Comparison of ENCODE assay signal across 28 mouse cellular contexts in genomic region chr10:53512491-53512890, GRCm38 (mm10).
DNase-seq lines count a peak whose midpoint lies in the region; ATAC-seq and TF ChIP-seq lines count a peak whose summit lies in the region.
"Had no signal": no experiment of that assay in that cellular context is flagged by ENCODE, and none has a peak within 500 bp of the region (broad histone marks: within the 10 kb centered on the region; RNA-seq: fewer than 3 reads in every experiment).

No protein-coding gene starts in this region.

- no peaks in the 10 kb centered on the region; the same call in 1 of the 2 replicates for H3K4me1 ChIP-seq in heart, postnatal 0 days (ENCODE audit: control insufficient read depth, insufficient read depth)
- H3K4me1 ChIP-seq in liver, postnatal 0 days (ENCODE audit: insufficient read depth) = no peaks in the 10 kb centered on the region
- H3K4me1 ChIP-seq in liver, embryonic 12.5 days = no peaks in the 10 kb centered on the region
- H3K4me1 ChIP-seq in stomach, postnatal 0 days (replicated peaks; ENCODE audit: control insufficient read depth, insufficient read depth) = no peaks in the 10 kb centered on the region
- H3K4me1 ChIP-seq: embryonic facial prominence, embryonic 10.5 days; hindbrain, embryonic 12.5 days; liver, embryonic 15.5 days; neural tube, embryonic 12.5 days had no signal

- H3K36me3 ChIP-seq in heart, postnatal 0 days (replicated peaks; ENCODE audit: control insufficient read depth, insufficient read depth, low read length) = no peaks in the 10 kb centered on the region
- no peaks in the 10 kb centered on the region for H3K36me3 ChIP-seq in liver, postnatal 0 days (replicated peaks; ENCODE audit: insufficient read depth, low read length)
- no peaks in the 10 kb centered on the region for H3K36me3 ChIP-seq in liver, embryonic 12.5 days
- no peaks in the 10 kb centered on the region for H3K36me3 ChIP-seq in stomach, postnatal 0 days (ENCODE audit: control insufficient read depth, insufficient read depth, low read length)
- H3K36me3 ChIP-seq: embryonic facial prominence, embryonic 10.5 days; heart, embryonic 12.5 days; hindbrain, embryonic 12.5 days; limb, embryonic 15.5 days; liver, embryonic 15.5 days; neural tube, embryonic 12.5 days had no signal

- CTCF ChIA-PET in Patski (lab: Charles Lee) = interaction anchor here (1.0 to 2.0 kb wide), 2 partner anchors 162 to 164 kb away, joined by 3 to 10 read pairs; no protein-coding TSS in a partner anchor

- 100% methylated on average over 1 of the region's 1 CpGs for WGBS in heart, postnatal 0 days
- 100% methylated on average over 1 of the region's 1 CpGs for whole genome bisulfite sequencing in liver, postnatal 0 days (ENCODE audit: insufficient replicate concordance)
- 50% methylated on average over 1 of the region's 1 CpGs for WGBS in liver, embryonic 12.5 days (ENCODE audit: insufficient replicate concordance)
- no CpG with 5 or more reads among the region's 1 CpGs for WGBS in stomach, postnatal 0 days

- H3K9ac ChIP-seq in heart, postnatal 0 days (replicated peaks; ENCODE audit: low read depth, low read length) = no peak overlapping the region
- H3K9ac ChIP-seq in liver, postnatal 0 days (replicated peaks) = no peak overlapping the region
- no peak overlapping the region for H3K9ac ChIP-seq in liver, embryonic 12.5 days
- H3K9ac ChIP-seq in stomach, postnatal 0 days (ENCODE audit: low read length) = no peak overlapping the region
- H3K9ac ChIP-seq: heart, embryonic 12.5 days; hindbrain, embryonic 12.5 days; limb, embryonic 15.5 days; liver, embryonic 15.5 days; neural tube, embryonic 12.5 days had no signal

- POLR2A ChIA-PET in Patski (lab: Charles Lee) = no interaction called here

- TF ChIP-seq EP300 in heart, postnatal 0 days (IDR thresholded peaks at IDR 0.05; ENCODE audit: low read depth) = no peak
- TF ChIP-seq EP300 in liver, postnatal 0 days (IDR thresholded peaks at IDR 0.05; ENCODE audit: low read depth) = no peak
- TF ChIP-seq EP300 in stomach, postnatal 0 days (optimal IDR thresholded peaks at IDR 0.05) = no peak

- in situ Hi-C loops in Patski (cut with MboI; ENCODE audit: low pct_unique_long_range_greater_than_20kb) = loop anchor here (25.0 kb wide), 1 partner anchor 975 kb away; no protein-coding TSS in a partner anchor

- no peak overlapping the region for H3K4me2 ChIP-seq in heart, postnatal 0 days (ENCODE audit: low read depth, low read length)
- no peak overlapping the region for H3K4me2 ChIP-seq in liver, postnatal 0 days (ENCODE audit: low read depth, low read length)
- H3K4me2 ChIP-seq in liver, embryonic 12.5 days = no peak overlapping the region
- H3K4me2 ChIP-seq in stomach, postnatal 0 days (replicated peaks; ENCODE audit: low read depth) = no peak overlapping the region
- H3K4me2 ChIP-seq: heart, embryonic 12.5 days; hindbrain, embryonic 12.5 days; limb, embryonic 15.5 days; liver, embryonic 15.5 days; neural tube, embryonic 12.5 days had no signal

- no peak overlapping the region for H3K27ac ChIP-seq in heart, postnatal 0 days (ENCODE audit: low read depth)
- H3K27ac ChIP-seq in liver, postnatal 0 days (ENCODE audit: low read depth) = no peak overlapping the region
- H3K27ac ChIP-seq in liver, embryonic 12.5 days = no peak overlapping the region
- H3K27ac ChIP-seq in stomach, postnatal 0 days (replicated peaks) = no peak overlapping the region
- H3K27ac ChIP-seq: embryonic facial prominence, embryonic 10.5 days; hindbrain, embryonic 12.5 days; limb, embryonic 15.5 days; liver, embryonic 15.5 days; neural tube, embryonic 12.5 days had no signal

- ATAC-seq in heart, postnatal 0 days (ENCODE audit: insufficient read depth, low read depth) = no peak
- ATAC-seq in liver, postnatal 0 days = no peak
- ATAC-seq in liver, embryonic 12.5 days = no peak
- ATAC-seq in Patski = no peak
- no peak for ATAC-seq in stomach, postnatal 0 days (ENCODE audit: low FRiP score, low TSS enrichment)
- ATAC-seq: forebrain, embryonic 16.5 days; inflammation-experienced regulatory T-cells, adult 6 months had no signal

- H3K9me3 ChIP-seq in heart, postnatal 0 days (replicated peaks; ENCODE audit: control insufficient read depth, low read length) = no peaks in the 10 kb centered on the region
- H3K9me3 ChIP-seq in liver, postnatal 0 days (ENCODE audit: low read length) = no peaks in the 10 kb centered on the region
- no peaks in the 10 kb centered on the region for H3K9me3 ChIP-seq in liver, embryonic 12.5 days (replicated peaks)
- H3K9me3 ChIP-seq in stomach, postnatal 0 days (ENCODE audit: control insufficient read depth, low read length) = no peaks in the 10 kb centered on the region
- H3K9me3 ChIP-seq: embryonic facial prominence, embryonic 10.5 days; heart, embryonic 12.5 days; hindbrain, embryonic 12.5 days; limb, embryonic 15.5 days; liver, embryonic 15.5 days; megakaryocyte, embryonic 14.5 days; neural tube, embryonic 12.5 days had no signal

- no peak overlapping the region for H3K4me3 ChIP-seq in heart, postnatal 0 days (ENCODE audit: low read depth, low read length)
- no peak overlapping the region for H3K4me3 ChIP-seq in liver, postnatal 0 days (ENCODE audit: low read depth, low read length)
- no peak overlapping the region for H3K4me3 ChIP-seq in liver, embryonic 12.5 days
- no peak overlapping the region for H3K4me3 ChIP-seq in stomach, postnatal 0 days (ENCODE audit: low read depth, low read length)
- H3K4me3 ChIP-seq: embryonic facial prominence, embryonic 10.5 days; heart, embryonic 12.5 days; hindbrain, embryonic 12.5 days; limb, embryonic 15.5 days; liver, embryonic 15.5 days; megakaryocyte, embryonic 14.5 days; neural tube, embryonic 12.5 days had no signal

- DNase-seq in heart, postnatal 0 days (ENCODE audit: low spot score) = no peak
- no peak for DNase-seq in heart, adult 18-20 months
- no peak for DNase-seq in liver, postnatal 0 days
- no peak for DNase-seq in Patski (ENCODE audit: low read depth, low spot score)
- DNase-seq in stomach, postnatal 0 days (ENCODE audit: low spot score) = no peak
- no peak for DNase-seq in thymus, adult 18-20 months
- DNase-seq: adrenal gland, postnatal 25 days; cerebellum, adult 9-11 months; gastrocnemius, postnatal 36 days; heart, postnatal 14 days; kidney, adult 9 months; kidney, postnatal 36 days; layer of hippocampus, adult 9-11 months; left cerebral cortex, postnatal 4 days; lung, postnatal 14 days; midbrain, embryonic 14.5 days; right cerebral cortex, postnatal 14 days; thymus, postnatal 14 days had no signal

- no peaks in the 10 kb centered on the region for H3K27me3 ChIP-seq in heart, postnatal 0 days (ENCODE audit: control insufficient read depth, insufficient read depth, low read length)
- no peaks in the 10 kb centered on the region for H3K27me3 ChIP-seq in liver, postnatal 0 days (ENCODE audit: insufficient read depth, low read length)
- no peaks in the 10 kb centered on the region for H3K27me3 ChIP-seq in liver, embryonic 12.5 days (replicated peaks)
- H3K27me3 ChIP-seq in Patski = no peaks in the 10 kb centered on the region
- no peaks in the 10 kb centered on the region for H3K27me3 ChIP-seq in stomach, postnatal 0 days (ENCODE audit: control insufficient read depth, insufficient read depth, low read length)
- H3K27me3 ChIP-seq: heart, embryonic 12.5 days; hindbrain, embryonic 12.5 days; limb, embryonic 15.5 days; liver, embryonic 15.5 days; neural tube, embryonic 12.5 days had no signal

- TF ChIP-seq CTCF in heart, postnatal 0 days (IDR thresholded peaks at IDR 0.05; ENCODE audit: low read depth) = peak; percentile 37; the same call in 1 of the 2 replicates
- 0 out of 2 replicates have a peak, but pooled peaks have one; percentile 8 for TF ChIP-seq CTCF in liver, postnatal 0 days (IDR thresholded peaks at IDR 0.05; ENCODE audit: low read depth)
- peak; percentile 23 for TF ChIP-seq CTCF in Patski (IDR thresholded peaks at IDR 0.05)
- TF ChIP-seq CTCF in stomach, postnatal 0 days (IDR thresholded peaks at IDR 0.05; ENCODE audit: low read depth) = peak; percentile 55
